Mouse (Mus musculus): ENCODE measurements around the gene Ppp1r9b.

The Ppp1r9b gene

GRCm38 (mm10) chr11:94994947-94995772, 4.3 kb downstream of the Ppp1r9b start:
- in situ Hi-C loops (cut with MboI; ENCODE audit: unreplicated experiment in 2 of 2) = no loop called here

DNA sequence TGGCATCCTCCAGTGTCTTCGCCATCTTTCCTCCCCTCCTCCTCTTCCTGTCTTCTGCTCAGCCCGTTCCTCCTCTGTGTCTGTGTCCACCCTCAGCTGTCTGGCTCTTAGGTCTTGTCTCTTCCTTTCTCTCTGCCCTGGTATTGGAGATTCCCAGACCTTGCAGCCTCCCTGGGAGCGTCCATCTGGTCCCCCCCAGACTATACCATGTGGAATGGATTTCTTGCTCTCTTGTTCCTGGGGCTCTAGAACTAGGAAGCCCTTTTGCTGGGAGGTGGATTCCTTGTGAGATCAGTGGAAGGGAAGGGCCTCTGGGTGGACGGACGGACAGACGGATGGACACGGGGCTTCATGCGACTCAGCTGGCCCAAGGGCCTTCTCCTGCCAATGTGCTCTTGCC, 5.3 kb downstream of the Ppp1r9b start:
- in situ Hi-C loops (cut with MboI; ENCODE audit: unreplicated experiment in 2 of 2) = no loop called here

GRCm38 (mm10) chr11:94996984-94997383, 6.1 kb downstream of the Ppp1r9b start:
- in situ Hi-C loops (cut with MboI; ENCODE audit: unreplicated experiment in 2 of 2) = no loop called here

DNA sequence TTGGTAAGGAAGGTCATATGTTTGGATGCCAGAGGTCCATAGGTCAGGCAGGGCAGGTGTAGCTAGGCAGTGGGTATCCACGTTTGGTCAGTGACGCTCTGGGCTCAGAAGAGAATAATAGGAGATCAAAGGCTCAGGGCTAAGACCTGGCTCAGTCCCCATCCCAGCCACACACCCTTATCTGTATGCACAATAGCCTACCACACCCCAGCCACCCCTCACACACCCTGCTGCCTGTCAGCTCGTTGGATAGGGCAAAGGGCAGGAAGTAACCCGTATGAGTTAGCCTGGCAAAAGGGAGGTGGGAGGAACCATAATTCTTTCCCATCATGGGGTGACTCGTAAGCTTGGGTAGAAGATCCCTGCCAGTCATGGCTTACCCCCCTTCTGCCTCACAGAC, 6.8 kb downstream of the Ppp1r9b start:
- in situ Hi-C loops (cut with MboI; ENCODE audit: unreplicated experiment in 2 of 2) = no loop called here

GRCm38 (mm10) chr11:94998041-94998531, 7.3 kb downstream of the Ppp1r9b start:
- in situ Hi-C loops (cut with MboI; ENCODE audit: unreplicated experiment in 2 of 2) = no loop called here

DNA sequence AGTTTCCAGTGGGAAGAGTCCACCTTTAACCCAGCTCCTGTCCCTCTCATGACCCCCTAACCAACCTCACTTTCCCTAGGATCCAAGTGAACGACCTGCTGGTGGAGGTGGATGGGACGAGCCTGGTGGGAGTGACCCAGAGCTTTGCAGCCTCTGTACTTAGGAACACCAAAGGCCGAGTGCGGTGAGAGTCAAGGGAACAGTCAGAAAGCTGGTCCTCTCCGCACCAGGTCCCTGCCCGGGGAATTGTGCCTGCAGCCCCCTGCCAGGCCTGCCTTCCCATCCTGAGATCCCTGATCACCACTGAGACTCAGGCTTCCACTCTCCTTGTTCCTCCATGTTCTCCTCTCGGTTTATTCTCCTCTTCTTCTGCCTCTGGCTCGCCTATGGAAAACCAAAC, 9.3 kb downstream of the Ppp1r9b start:
- in situ Hi-C loops (cut with MboI; ENCODE audit: unreplicated experiment in 2 of 2) = no loop called here

DNA sequence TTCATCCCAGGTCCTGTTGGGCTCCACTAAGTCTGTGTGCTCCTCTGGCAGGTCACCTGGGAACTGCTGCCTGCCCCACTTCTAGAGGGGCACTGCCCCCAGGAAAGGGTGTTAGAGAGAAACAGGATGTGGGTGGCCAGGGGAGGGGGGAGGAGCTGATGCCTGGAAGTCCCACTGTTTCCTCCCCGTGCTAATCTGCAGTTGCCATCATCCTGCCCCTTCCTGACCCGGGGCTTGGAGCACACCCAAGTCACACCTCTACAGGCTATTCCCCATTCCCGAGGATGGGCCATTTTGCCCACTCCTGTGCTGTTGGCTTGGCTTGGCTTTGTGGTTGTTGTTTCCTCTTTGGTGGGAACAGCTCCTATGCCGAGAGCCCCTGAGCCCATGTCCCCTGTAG, 9.7 kb downstream of the Ppp1r9b start:
- in situ Hi-C loops (cut with MboI; ENCODE audit: unreplicated experiment in 2 of 2) = no loop called here

DNA sequence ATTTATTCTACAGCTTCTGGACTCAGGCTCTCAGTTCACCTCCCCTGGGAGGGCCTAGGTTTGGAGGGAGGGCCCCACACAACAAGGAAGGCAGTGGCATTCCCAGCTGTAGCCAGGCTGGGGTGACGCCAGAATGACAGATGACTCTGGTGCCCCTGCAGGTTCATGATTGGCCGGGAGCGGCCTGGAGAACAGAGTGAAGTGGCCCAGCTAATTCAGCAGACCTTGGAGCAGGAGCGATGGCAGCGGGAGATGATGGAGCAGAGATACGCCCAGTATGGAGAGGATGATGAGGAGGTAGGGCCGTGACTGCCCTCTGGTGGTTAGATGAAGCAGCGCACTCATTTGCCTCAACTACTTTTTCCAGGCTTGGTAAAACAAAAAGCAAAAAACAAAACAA, 10.2 kb downstream of the Ppp1r9b start:
- in situ Hi-C loops (cut with MboI; ENCODE audit: unreplicated experiment in 2 of 2) = no loop called here

GRCm38 (mm10) chr11:95001584-95002347, 10.9 kb downstream of the Ppp1r9b start:
- in situ Hi-C loops (cut with MboI; ENCODE audit: unreplicated experiment in 2 of 2) = no loop called here

- in situ Hi-C loops (cut with MboI; ENCODE audit: unreplicated experiment in 2 of 2) = no loop called here
Measured at GRCm38 (mm10) chr11:95002705-95003104, 11.9 kb downstream of the Ppp1r9b start.

- in situ Hi-C loops (cut with MboI; ENCODE audit: unreplicated experiment in 2 of 2) = no loop called here
Measured at GRCm38 (mm10) chr11:95004136-95004936, 13.5 kb downstream of the Ppp1r9b start.

- in situ Hi-C loops (cut with MboI; ENCODE audit: unreplicated experiment in 2 of 2) = loop anchor here (5.0 kb wide), 1 partner anchor 33 kb away; no protein-coding TSS in a partner anchor
Measured at GRCm38 (mm10) chr11:95004937-95005198, 14.0 kb downstream of the Ppp1r9b start.

DNA sequence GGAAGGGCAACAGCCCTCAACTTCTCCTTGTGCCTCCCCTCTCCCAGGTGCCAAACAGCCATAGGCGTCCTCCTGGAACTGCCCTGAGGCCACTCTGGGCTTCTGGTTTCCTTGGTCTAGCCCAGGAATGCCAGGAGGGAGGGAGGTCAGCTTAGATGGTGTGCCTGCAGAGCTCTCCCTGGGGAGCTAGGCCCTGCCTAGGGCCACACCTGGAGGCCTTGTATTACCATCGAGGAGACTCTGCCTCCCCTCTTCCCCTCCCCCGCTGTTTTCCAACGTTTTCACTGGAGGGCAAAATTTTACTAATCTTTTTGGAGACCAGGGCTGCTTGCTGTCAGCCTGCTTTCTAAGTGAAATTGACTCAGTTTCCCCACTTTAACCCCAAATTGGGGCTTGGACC, 15.2 kb downstream of the Ppp1r9b start:
- in situ Hi-C loops (cut with MboI; ENCODE audit: unreplicated experiment in 2 of 2) = loop anchor here (5.0 kb wide), 1 partner anchor 34 kb away; no protein-coding TSS in a partner anchor

DNA sequence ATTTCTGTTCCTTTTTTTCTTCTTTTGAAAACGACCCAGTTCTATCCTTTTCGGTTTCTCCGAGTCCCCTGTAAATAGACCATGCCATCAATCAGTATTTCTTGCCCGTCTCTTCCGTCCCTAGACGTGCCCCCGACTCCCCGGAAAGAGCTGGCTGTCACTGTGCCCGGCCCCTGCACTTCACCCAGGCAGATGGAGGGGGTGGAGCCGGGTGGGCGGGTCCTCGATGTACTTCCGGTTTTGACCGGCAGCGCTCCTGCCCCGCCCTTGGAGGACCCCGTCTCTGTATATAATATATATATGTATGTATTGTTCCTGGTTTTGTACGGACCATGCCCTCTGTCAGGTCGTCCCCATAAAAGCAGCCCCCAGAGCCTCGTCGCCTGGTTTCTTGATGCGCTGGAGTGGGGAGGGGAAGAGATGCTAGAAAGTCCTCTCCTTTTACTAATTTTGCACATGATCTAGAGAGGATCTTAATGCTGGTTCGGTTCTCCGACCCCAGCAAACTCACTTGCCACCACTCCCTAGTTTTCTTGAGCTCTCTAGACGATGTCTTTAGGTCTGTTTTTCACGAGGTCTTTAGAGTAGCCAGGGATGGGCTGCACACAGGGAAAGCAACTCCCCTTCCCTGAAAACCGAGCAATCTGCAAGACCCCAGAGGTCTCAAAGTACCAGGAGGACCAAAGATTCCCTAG, 15.8 kb downstream of the Ppp1r9b start:
- in situ Hi-C loops (cut with MboI; ENCODE audit: unreplicated experiment in 2 of 2) = loop anchor here (5.0 kb wide), 1 partner anchor 34 kb away; no protein-coding TSS in a partner anchor

GRCm38 (mm10) chr11:95007418-95007817, 16.6 kb downstream of the Ppp1r9b start:
- in situ Hi-C loops (cut with MboI; ENCODE audit: unreplicated experiment in 2 of 2) = loop anchor here (5.0 kb wide), 1 partner anchor 35 kb away; no protein-coding TSS in a partner anchor

- in situ Hi-C loops (cut with MboI; ENCODE audit: unreplicated experiment in 2 of 2) = loop anchor here (5.0 kb wide), 1 partner anchor 37 kb away; no protein-coding TSS in a partner anchor
Measured at GRCm38 (mm10) chr11:95008661-95009628, 18.1 kb downstream of the Ppp1r9b start.

GRCm38 (mm10) chr11:95009629-95010014, 18.8 kb downstream of the Ppp1r9b start, which contains the start of gene Samd14:
Gene Samd14, plus strand, starts transcription at chr11:95009879.
- in situ Hi-C loops (cut with MboI; ENCODE audit: unreplicated experiment in 2 of 2) = loop anchor here (5.0 kb wide), 1 partner anchor 37 kb away; no protein-coding TSS in a partner anchor

DNA sequence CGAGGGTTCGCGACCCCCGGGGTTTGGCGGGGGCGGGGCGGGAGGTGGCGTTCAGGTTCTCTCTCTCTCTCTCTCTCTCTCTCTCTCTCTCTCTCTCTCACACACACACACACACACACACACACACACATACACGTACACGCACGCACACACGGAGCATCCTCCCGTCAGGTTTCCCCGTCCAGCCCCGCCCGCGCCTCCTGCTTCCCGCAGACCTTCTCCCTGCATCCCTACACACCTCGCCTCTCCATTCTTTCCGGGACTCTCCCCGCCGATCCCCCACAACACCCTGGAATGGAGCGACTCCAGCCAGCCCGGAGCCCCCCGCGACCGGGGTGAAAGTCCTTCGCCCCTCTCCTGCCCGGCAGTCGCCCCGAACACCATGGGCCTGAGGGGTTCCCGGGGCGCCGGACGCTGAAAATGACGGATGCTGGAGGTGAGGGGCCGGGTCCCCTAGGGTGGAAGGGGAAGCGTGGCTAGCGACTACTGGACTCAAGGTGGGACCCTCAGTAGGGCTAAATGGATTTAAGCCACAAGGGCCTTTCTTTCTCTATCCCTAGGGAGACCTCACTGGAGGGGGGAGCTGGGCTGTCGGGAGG, 19.4 kb downstream of the Ppp1r9b start:
- in situ Hi-C loops (cut with MboI; ENCODE audit: unreplicated experiment in 2 of 2) = no loop called here

Measured in v-Abl transformed pro-B cells (cell line).